Mouse (Mus musculus) C3H10T1/2 (cell line): Measurements from ENCODE around the gene Pxylp1. TPM values are rescaled to one million over a fixed set of nuclear protein-coding genes. Genes with fewer than 3 reads are reported as not detected.

ENCODE experiments used
- polyA plus RNA-seq, 2 experiments: library from polyadenylated mRNA; unstranded; fragments of >200 nt; fragmentation: generic; extraction: Trizol; gene quantifications; one replicate each; pipeline ENCODE4 v1.2.1; 2012; ENCODE audit warnings: missing spikeins in 2 of 2

Gene Pxylp1
- 1 to 10 TPM; 2.1 to 5.9 TPM for polyA plus RNA-seq

DNA sequence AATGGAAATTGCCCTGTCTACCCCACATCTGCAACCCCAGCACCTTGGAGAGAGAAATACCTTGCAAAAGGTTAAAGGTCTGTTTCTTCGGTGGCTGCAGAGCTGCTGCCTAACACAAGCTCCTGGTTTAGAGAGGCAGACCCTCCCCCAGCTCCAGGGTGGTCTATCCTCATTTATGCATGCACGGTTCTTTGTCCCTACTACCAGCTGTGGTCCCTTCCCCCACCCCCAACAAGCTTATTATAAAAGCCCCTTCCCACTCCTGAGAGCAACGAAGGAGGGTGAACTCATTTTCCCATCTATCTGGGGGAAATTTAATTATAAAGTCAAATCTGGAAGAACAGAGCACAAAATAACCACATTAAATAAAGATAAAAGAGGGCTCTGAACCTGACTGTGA is at the start of gene Pxylp1:
Pxylp1 (minus strand) TSS at position 124 of the 400 bp plus-strand sequence.

Other genes with a start within 250 kb of the Pxylp1 start
- 1 to 10 TPM in 1 of 2 experiments, under 1 TPM in 1; 0.85 to 3.8 TPM for gene Zbtb38, start 139.8 kb downstream of the Pxylp1 start, polyA plus RNA-seq
- under 1 TPM; 0.85 to 0.98 TPM for gene Spsb4, start 126.2 kb upstream of the Pxylp1 start, polyA plus RNA-seq
- 1 to 10 TPM in 1 of 2 experiments, under 1 TPM in 1; 0.36 to 6.0 TPM for gene Slc25a36, start 218.5 kb upstream of the Pxylp1 start, polyA plus RNA-seq